In the genomic region with DNA sequence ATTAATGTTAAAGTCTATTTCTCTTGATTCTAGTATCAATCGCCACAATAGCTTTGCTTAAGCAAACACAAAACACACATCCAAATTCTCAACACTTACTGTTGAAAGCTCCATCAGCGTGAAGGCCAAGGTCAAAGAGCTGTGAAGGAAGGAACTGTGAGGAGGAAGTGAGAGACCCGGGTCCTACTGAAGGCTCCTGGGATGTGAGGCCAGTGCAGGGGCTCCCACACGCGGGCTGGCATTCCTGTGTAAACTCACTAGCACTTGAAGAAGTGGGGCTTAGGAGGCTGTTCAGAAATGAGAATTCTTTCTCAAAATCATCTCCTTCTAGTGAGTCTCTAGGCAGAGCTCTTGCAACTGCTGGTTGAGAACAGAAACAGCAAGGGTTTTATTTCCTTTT, we compare ENCODE assay signal across 18 mouse cellular contexts. TPM values are rescaled to one million over a fixed set of nuclear protein-coding genes. Genes with fewer than 3 reads are reported as not detected.
"Had no signal": no experiment of that assay in that cellular context is flagged by ENCODE, and none has a peak within 500 bp of the region (broad histone marks: within the 10 kb centered on the region; RNA-seq: fewer than 3 reads in every experiment).

No protein-coding gene starts in this region.

- H3K27ac ChIP-seq: lung, embryonic 15.5 days; macrophage; midbrain, embryonic 10.5 days; midbrain, embryonic 12.5 days; neural tube, embryonic 13.5 days; neural tube, embryonic 15.5 days had no signal

- H3K4me2 ChIP-seq: lung, embryonic 15.5 days; midbrain, embryonic 12.5 days; neural tube, embryonic 13.5 days; neural tube, embryonic 15.5 days had no signal

- H3K9ac ChIP-seq: liver, postnatal 0 days; lung, embryonic 15.5 days; midbrain, embryonic 12.5 days; neural tube, embryonic 13.5 days; neural tube, embryonic 15.5 days had no signal

- H3K4me3 ChIP-seq: lung, embryonic 15.5 days; midbrain, embryonic 10.5 days; midbrain, embryonic 12.5 days; myocyte; neural tube, embryonic 13.5 days; neural tube, embryonic 15.5 days had no signal

- H3K4me1 ChIP-seq: lung, embryonic 15.5 days; midbrain, embryonic 10.5 days; midbrain, embryonic 12.5 days; neural tube, embryonic 13.5 days; neural tube, embryonic 15.5 days had no signal

- H3K27me3 ChIP-seq: lung, embryonic 15.5 days; midbrain, embryonic 12.5 days; neural tube, embryonic 13.5 days; neural tube, embryonic 15.5 days had no signal

- H3K9me3 ChIP-seq: lung, embryonic 15.5 days; midbrain, embryonic 10.5 days; midbrain, embryonic 12.5 days; neural tube, embryonic 13.5 days; neural tube, embryonic 15.5 days had no signal

- ATAC-seq: liver, postnatal 0 days; lung, postnatal 0 days; midbrain, embryonic 16.5 days had no signal

- H3K36me3 ChIP-seq: lung, embryonic 15.5 days; midbrain, embryonic 10.5 days had no signal

- DNase-seq: liver, postnatal 0 days; lung, adult 2 months; lung, postnatal 14 days; lung, postnatal 36 days; midbrain, embryonic 14.5 days; right cerebral cortex, postnatal 14 days; thymus, adult 18-20 months; thymus, postnatal 14 days; thymus, postnatal 36 days had no signal

RNA-seq across cellular contexts. Expression of a gene that starts 45.6 kb away (rescaled TPM):
- polyA plus RNA-seq: macrophage had no signal
